Mouse (Mus musculus) NIH3T3 (cell line): ENCODE measurements around the gene Cldn34c2.
"Not testable (repeated sequence)": the region's sequence is repeated elsewhere in the genome, so short reads cannot be mapped to it uniquely, and the experiment has no call there.

Experiments
- DNase-seq: peaks from one replicate; pipeline ENCODE4 v3.0.0-alpha.2; 2012; ENCODE audit warnings: low read depth

Gene Cldn34c2

GRCm38 (mm10) chrX:123581400-123581799 is at the start of gene Cldn34c2:
TSS of gene Cldn34c2 (plus strand) at chrX:123581700.
- DNase-seq: not testable (repeated sequence)

DNA sequence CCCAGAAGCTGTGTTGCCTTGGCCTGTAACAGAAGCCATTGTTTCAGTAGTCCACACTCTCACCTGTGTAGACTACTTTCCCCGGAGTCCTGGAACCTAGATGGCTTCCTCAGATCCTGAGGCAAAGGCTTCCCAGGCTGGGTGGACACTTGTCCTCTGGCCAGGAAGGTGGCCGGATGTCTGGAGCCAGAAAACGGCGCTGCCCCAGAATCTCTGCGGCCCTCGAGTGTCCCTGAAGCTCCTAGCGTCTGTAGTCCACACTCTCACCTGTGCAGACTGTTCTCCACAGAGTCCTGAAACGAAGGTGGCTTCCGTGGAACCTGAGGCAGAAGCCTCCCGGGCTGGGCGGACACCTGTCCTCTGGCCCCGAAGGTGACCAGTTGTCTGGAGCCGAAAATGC is 30.1 kb upstream of the Cldn34c2 start:
- not testable (repeated sequence) for DNase-seq

DNA sequence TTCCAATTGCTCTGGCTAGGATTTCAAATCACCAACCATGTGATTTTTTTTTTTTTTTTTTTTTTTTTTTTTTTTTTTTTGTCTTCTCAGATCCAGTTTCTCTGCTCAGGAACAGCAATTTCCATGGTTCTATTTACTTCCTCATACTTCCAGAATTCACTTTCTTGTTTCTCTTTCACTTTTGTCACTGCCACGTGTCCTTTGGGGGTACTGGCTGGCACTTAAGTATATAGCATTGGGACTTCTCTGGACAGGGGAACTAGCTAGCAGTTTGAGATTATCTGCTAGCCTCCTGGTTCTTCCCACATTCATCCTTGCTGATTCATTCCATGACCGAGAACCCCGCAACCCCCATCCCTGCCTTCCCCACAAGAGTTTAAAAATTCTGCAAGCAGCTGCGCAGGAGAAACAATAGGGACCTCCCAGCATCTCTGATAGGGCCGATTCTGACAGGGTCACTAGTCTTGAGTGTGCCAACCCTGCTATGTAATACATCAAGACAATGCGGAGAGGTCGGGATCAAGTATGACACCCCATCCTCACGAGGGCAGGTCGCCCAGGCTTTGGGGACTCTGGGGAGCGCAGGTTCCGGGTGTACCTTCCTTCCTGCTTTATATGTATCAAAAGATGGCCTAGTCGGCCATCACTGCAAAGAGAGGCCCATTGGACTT is 30.8 kb downstream of the Cldn34c2 start:
- not testable (repeated sequence) for DNase-seq
